Mouse (Mus musculus) kidney, postnatal 14 days (tissue): ENCODE data around the gene Myo19.
A peak's percentile ranks its signal among the peaks of the same experiment; 100 is the strongest.

Experiments used
- DNase-seq: peaks from one replicate; pipeline ENCODE4 v3.0.0; 2022; ENCODE audit warnings: mixed read lengths

Gene Myo19

GRCm38 (mm10) chr11:84886767-84887511 is 7.0 kb downstream of the Myo19 start:
- DNase-seq: peak; percentile 24

DNA sequence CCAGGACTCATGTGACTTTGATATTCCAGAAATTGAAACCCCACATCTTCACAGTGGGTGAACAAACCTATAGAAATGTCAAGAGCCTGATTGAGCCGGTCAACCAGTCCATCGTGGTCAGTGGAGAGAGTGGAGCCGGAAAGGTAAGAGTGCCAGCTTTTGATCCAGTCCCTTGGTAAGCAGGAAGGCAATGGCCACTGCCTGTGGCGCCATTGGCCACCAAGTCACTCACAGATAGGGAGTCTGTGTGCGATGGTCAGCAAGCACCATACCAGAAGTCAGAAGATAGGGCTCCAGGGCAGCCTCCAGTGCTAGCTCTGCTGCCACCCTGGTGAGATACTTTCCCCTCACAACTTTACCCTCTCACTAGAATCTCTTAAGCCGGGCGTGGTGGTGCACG is 8.1 kb downstream of the Myo19 start:
- no peak for DNase-seq

- DNase-seq: no peak
Observed at GRCm38 (mm10) chr11:84889492-84889891, 9.5 kb downstream of the Myo19 start.

DNA sequence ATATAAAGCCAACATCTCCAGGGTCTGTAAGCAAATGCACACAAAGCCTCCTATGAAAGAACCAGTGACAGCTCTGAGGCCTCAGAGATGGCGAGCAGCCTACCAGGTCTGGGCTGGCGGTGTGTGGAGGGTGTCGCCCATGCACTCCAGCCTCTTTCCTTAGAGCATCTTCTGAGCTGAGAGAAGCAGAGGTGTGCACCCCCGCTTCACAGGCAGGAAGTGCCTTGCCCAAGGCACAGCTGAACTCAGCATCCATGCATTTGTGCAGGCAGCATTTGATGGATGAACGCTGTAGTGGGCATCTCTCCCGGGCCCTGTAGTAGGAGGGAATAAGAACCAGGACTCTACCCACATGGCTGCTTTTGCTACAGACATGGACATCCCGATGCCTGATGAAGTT is 11.8 kb downstream of the Myo19 start:
- DNase-seq: no peak

GRCm38 (mm10) chr11:84893113-84893512 is 13.2 kb downstream of the Myo19 start:
- DNase-seq: no peak

DNA sequence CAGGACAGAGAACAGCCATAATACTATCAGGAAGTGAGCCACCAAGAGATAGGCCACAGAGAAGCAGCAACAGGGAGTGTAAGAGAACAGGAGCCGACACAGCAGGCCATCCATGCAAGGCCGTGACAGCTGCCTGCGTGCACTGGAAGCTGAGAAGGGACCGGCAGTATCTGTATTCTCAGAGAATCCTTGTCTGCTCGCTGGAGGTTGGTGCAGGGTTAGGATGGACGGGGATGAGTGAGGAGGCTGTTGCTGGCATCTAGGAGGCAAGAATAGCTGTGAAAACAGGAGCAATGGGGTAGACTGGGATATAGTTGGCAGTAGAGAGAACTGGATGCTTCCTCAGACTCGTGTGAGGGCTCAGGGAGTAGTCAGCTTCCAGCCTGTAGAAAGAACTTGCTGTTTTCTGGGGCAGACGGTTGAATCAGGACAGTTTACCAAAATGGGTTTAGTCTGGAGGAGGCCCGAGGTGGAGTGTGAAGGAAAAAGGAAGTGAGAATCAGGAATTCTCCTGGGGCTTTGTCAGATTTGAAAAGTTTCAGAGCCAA is 24.7 kb downstream of the Myo19 start:
- no peak for DNase-seq

DNA sequence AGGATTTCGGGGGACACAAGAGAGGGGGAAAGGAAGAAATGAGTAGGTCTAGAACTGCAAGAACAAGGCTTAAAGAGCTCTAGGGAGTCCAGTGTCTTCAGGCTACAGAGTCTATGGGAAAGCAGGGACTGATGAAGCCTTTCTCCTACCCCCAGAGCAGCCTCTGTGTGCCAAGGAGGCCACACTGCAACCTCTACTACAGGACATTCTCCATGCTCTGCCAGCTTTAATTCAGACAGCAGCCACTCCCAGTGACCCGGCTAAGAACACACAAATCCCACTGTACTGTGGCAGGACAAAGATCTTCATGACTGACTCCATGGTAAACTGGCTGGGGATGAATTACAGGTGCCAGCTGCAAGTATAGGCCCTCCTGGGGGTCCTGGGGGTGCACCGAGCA is 27.1 kb downstream of the Myo19 start:
- DNase-seq: no peak

DNA sequence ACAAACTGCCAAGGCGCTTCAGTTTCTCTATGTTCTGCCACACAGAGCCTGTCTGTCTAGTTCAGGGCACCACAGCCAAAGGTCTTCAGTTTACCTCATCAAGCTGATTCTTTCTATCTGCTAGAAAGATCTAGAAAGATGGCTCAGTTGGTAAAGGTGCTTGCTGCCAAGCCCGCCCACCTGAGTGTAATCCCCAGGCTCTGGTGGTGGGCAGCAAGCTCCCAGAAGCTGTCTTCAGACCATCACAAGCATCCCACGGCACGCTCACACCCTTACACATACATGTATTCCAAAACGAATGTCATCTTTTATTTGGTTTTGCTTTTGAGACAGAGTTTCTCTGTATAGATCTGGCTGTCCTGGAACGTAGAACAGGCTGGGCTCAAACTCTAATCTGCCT is 28.5 kb downstream of the Myo19 start:
- DNase-seq: no peak

- DNase-seq: no peak
Observed at GRCm38 (mm10) chr11:84910411-84910810, 30.5 kb downstream of the Myo19 start.

GRCm38 (mm10) chr11:84914673-84915072 is 34.7 kb downstream of the Myo19 start:
- no peak for DNase-seq

DNA sequence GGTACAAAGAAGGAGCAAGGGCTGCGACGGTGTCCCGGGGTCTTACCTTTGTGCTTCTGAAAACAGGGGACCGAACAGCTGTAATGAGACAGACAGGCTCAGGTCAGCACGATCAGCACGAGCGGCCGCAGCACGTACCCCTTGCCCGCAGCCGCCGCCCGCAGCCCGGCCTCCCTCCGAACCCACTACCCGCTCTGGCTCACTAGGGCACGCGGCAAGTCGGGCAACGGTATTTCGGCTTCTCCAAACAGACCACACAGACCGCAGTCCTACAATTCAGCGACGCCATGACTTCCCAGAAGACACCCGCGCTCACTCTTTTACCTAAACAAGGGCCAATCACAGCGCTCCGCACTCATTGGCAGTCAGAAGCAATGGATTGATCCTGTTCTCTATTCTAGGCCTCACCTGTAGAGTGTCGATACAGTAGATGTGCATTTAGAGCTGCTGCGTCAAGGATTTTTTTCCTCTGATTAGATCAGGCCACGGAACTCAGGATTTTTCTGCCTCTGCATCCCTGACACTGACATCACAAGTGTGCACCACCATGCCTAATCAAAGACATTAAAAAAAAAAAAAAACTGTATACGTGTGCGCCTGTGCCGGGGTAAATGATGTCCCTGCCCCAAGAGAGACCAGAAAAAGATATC is 36.2 kb downstream of the Myo19 start, which contains the start of gene Znhit3:
Gene Znhit3, minus strand, starts transcription at position 314 of the 650 bp plus-strand sequence.
- peak; percentile 92 for DNase-seq

GRCm38 (mm10) chr11:84916703-84917300 is 36.9 kb downstream of the Myo19 start:
- DNase-seq: no peak

- DNase-seq: peak; percentile 89
Observed at GRCm38 (mm10) chr11:84918425-84918824, 38.5 kb downstream of the Myo19 start.

DNA sequence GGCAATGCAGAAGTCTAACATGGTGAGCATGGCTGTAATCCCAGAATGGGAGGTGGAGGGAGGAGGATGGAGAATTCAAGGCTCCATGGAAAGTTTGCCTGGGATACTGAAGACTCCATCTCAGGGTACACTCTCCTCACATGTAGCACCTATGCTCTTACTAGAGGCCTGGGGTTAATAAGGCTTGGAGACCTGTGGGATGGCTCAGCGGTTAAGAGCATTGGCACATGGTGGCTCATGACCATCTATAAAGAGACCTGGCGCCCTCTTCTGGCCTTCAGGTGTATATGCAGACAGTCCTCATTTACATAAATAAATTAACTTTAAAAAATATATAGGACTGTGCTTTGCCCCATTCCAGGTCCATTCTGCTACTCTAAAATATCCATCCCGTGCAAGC is 39.3 kb downstream of the Myo19 start:
- peak; percentile 39 for DNase-seq

- DNase-seq: no peak
Observed at GRCm38 (mm10) chr11:84919951-84920350, 40.0 kb downstream of the Myo19 start.

DNA sequence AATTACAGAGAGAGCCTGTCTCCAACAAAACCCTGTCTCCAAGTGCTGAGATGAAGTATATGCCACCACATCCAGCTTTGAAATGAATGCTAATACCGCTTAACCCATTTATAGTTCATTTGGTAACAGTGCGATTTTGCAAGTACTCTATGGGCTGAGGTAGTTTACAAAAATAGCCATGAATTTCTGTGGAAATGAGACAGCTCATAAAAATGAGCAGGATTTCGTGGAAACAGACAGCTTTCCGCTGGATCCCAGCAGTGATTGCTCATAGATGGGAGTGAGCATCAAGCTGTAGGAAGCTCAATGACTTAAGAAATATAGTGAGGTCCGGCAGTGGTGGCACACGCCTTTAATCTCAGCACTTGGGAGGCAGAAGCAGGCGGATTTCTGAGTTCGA is 41.0 kb downstream of the Myo19 start:
- DNase-seq: no peak

DNA sequence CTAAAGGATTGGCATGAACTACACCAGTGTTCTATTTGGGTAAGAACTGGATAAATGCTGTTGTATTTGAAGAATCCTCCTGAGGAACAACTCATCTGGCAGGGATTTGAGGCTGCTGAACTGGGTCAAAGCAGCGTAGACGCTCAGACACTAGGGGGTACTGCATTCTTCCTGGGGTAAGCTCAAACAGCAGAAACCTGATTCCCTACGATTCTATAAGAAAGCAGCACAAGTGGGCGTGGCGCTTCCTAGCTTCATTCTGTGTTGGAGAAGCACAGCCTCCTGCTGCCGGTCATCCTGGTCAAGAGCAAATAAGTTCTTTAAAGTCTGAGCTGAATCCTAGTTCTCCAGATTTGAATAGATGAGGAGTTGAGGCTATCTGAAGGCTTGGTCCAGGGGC is 52.3 kb downstream of the Myo19 start:
- no peak for DNase-seq

GRCm38 (mm10) chr11:84939508-84940053 is 59.6 kb downstream of the Myo19 start:
- no peak for DNase-seq

- no peak for DNase-seq
Observed at GRCm38 (mm10) chr11:84940140-84940539, 60.2 kb downstream of the Myo19 start.

GRCm38 (mm10) chr11:84943948-84944347 is 64.0 kb downstream of the Myo19 start:
- peak; percentile 79 for DNase-seq

DNA sequence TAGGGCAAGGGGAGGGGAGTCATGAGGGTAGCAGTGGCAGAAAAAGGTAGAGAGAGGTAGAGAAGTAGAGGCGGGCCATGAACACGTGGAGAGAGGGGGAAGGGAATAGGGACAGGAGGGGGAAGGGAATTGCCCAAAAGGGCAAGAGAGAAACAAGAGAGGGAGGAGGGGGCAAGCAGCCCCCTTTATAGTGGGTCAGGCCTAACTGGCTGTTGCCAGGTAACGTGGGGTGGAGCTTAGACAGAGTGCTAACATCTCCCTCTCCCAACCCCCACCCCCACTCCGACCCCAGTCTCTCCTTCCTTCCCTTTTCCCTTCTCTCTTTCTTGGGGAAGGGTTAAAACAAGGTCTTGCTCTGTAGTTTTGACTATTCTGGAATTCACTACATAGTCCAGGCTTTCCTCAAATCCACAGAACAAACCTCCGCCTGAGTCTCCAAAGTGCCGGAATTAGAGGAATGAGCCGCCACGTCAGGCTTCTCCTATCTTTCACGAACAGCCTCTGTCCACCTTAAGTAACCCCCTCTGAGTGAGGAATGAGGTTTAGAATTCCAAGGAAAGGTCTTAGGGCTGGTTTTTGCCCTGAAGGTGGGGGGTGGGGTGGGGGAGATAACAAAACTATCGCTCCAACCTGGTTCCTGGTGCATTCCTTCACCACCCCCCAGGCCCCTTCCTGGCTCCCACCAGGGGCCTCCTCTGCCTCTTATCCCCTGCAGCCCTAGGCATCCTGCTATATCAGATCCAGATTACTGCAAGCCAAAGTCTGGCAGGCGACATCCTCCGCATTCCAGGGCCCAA is 64.9 kb downstream of the Myo19 start:
- DNase-seq: no peak

- DNase-seq: peak; percentile 39
Observed at GRCm38 (mm10) chr11:84945841-84946240, 65.9 kb downstream of the Myo19 start.

DNA sequence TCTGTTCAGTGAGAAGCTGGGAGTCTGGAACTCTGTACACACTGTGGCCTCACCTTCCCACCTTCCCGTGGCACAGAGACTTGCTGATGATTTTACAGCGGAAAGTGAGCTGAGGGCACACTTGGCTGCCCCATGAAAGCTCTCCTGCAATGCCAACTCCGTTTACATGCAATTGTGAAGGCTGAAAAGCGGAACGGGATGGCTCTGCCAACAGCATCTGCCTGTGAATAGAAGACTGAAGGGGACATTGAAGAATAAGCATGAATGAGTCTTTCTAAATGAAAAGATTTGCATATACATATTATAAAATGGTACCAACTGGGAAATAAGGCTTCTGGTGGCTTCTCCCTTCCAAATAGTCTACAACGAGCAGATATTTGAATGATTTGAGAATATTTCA is 67.3 kb downstream of the Myo19 start:
- DNase-seq: no peak
